Mouse (Mus musculus) embryonic facial prominence, embryonic 11.5 days (tissue): Measurements from ENCODE around the gene Cebpz. TPM values are rescaled to one million over a fixed set of nuclear protein-coding genes. Genes with fewer than 3 reads are reported as not detected.
A peak's percentile ranks its signal among the peaks of the same experiment; 100 is the strongest.

Experiments
- ATAC-seq: fragments of 200-750 bp; cut with Nextera tagmentation; replicated peaks from 2 replicates; pipeline ENCODE4 v1.8.0; 2017; ENCODE audit warnings: low read depth; ENCODE audit not compliant: insufficient number of reproducible peaks, low FRiP score, low TSS enrichment
- DNase-seq: peaks from one replicate; pipeline ENCODE4 v3.0.0-alpha.2; 2015; ENCODE audit warnings: low spot score
- H3K27ac ChIP-seq: fragments of 300-500 bp; sonication (generic); replicated peaks from 2 replicates; pipeline ENCODE4 v1.5.1; 2014; ENCODE audit warnings: mild to moderate bottlenecking, low read depth, low read length, control low read depth
- H3K27me3 ChIP-seq: fragments of 300-500 bp; sonication (generic); 2 replicates; pipeline ENCODE4 v1.6.1; 2014; ENCODE audit warnings: mild to moderate bottlenecking, low read length, moderate library complexity, mixed read lengths; ENCODE audit not compliant: control insufficient read depth, insufficient read depth
- H3K36me3 ChIP-seq: fragments of 300-500 bp; sonication (generic); replicated peaks from 2 replicates; pipeline ENCODE4 v1.6.1; 2014; ENCODE audit warnings: low read depth, mild to moderate bottlenecking, low read length, moderate library complexity, mixed read lengths; ENCODE audit not compliant: control insufficient read depth, insufficient read depth
- H3K4me1 ChIP-seq: fragments of 300-500 bp; sonication (generic); 2 replicates; pipeline ENCODE4 v1.6.1; 2014; ENCODE audit warnings: low read length, mixed read lengths; ENCODE audit not compliant: control insufficient read depth, insufficient read depth
- H3K4me2 ChIP-seq: fragments of 300-500 bp; sonication (generic); 2 replicates; pipeline ENCODE4 v1.6.1; 2014; ENCODE audit warnings: low read depth, mild to moderate bottlenecking, control low read depth, low read length, moderate library complexity
- H3K4me3 ChIP-seq: fragments of 300-500 bp; sonication (generic); 2 replicates; pipeline ENCODE4 v1.5.1; 2014; ENCODE audit warnings: low read depth, low read length, control low read depth
- H3K9ac ChIP-seq: fragments of 300-500 bp; sonication (generic); replicated peaks from 2 replicates; pipeline ENCODE4 v1.6.1; 2014; ENCODE audit warnings: mild to moderate bottlenecking, control low read depth, low read length
- H3K9me3 ChIP-seq: fragments of 300-500 bp; sonication (generic); replicated peaks from 2 replicates; pipeline ENCODE4 v1.6.1; 2016; ENCODE audit warnings: mild to moderate bottlenecking, low read length, inconsistent platforms, mixed read lengths; ENCODE audit not compliant: control insufficient read depth
- WGBS: fragments of 180-500 bp; shearing (Covaris S2); extraction: QIAGEN DNeasy Blood & Tissue Kit; methylation state at CpG from one replicate; pipeline ENCODE4 v1.1.7; 2014; 5-methylcytosine and 5-hydroxymethylcytosine counted together
- polyA plus RNA-seq: library from polyadenylated mRNA; unstranded; fragments of >200 nt; fragmentation: Nextera tagmentation; extraction: Ambion mirVana; gene quantifications from 2 replicates; pipeline ENCODE4 v1.2.1, GENCODE M21; 2014

The Cebpz gene
- 57.6 and 69.3 TPM in 2 replicates for polyA plus RNA-seq

- no peaks in the 10 kb centered on the region for H3K27me3 ChIP-seq
- no peaks in the 10 kb centered on the region; the same call in 1 of the 2 replicates for H3K36me3 ChIP-seq
- no peak within 1 kb of the TSS for H3K27ac ChIP-seq
- under 1% methylated on average over 45 of the region's 45 CpGs for WGBS
- H3K9me3 ChIP-seq = no peaks in the 10 kb centered on the region
- H3K4me1 ChIP-seq = no peaks in the 10 kb centered on the region
- peak; percentile 98 for ATAC-seq
- H3K4me2 ChIP-seq = peak within 1 kb of the TSS; percentile 62
- peak within 1 kb of the TSS; percentile 87 for H3K4me3 ChIP-seq
- peak; percentile 100 for DNase-seq
- H3K9ac ChIP-seq = peak within 1 kb of the TSS; percentile 75
Observed at GRCm38 (mm10) chr17:78936466-78937228, at the start of gene Cebpz, which contains the start of gene Ndufaf7. TSS of gene Cebpz (minus strand) at chr17:78937066. TSS of gene Ndufaf7 (plus strand) at chr17:78937136.

GRCm38 (mm10) chr17:78983736-78984135 is 46.9 kb upstream of the Cebpz start:
- 88% methylated on average over 3 of the region's 3 CpGs for WGBS
- Histone ChIP-seq H3K9me3 (no peaks in the 10 kb centered on the region), H3K27me3 (no peaks in the 10 kb centered on the region), H3K36me3 (no peaks in the 10 kb centered on the region; the same call in 1 of the 2 replicates), H3K27ac (no peak overlapping the region), H3K4me1 (no peaks in the 10 kb centered on the region), H3K4me3 (no peak overlapping the region), H3K4me2 (no peak overlapping the region), H3K9ac (no peak overlapping the region)
- DNase-seq (no peak), ATAC-seq (no peak)

- Histone ChIP-seq H3K4me2 (no peak overlapping the region), H3K9me3 (no peaks in the 10 kb centered on the region), H3K27ac (no peak overlapping the region), H3K36me3 (no peaks in the 10 kb centered on the region; the same call in 1 of the 2 replicates), H3K4me3 (no peak overlapping the region), H3K4me1 (no peaks in the 10 kb centered on the region), H3K27me3 (no peaks in the 10 kb centered on the region), H3K9ac (no peak overlapping the region)
- WGBS = 94% methylated on average over 8 of the region's 8 CpGs
- no peak for DNase-seq
- no peak for ATAC-seq
Observed at GRCm38 (mm10) chr17:78983166-78983565, 46.3 kb upstream of the Cebpz start.

GRCm38 (mm10) chr17:78968500-78968899 is 31.6 kb upstream of the Cebpz start:
- 75% methylated on average over 3 of the region's 3 CpGs for WGBS
- H3K4me2 ChIP-seq = no peak overlapping the region
- no peaks in the 10 kb centered on the region for H3K9me3 ChIP-seq
- H3K27me3 ChIP-seq = no peaks in the 10 kb centered on the region
- no peaks in the 10 kb centered on the region for H3K4me1 ChIP-seq
- H3K9ac ChIP-seq = no peak overlapping the region
- H3K27ac ChIP-seq = no peak overlapping the region
- ATAC-seq (no peak), DNase-seq (no peak)
- H3K4me3 ChIP-seq = no peak overlapping the region
- no peaks in the 10 kb centered on the region for H3K36me3 ChIP-seq

GRCm38 (mm10) chr17:78966092-78966883 is 29.4 kb upstream of the Cebpz start:
- Histone ChIP-seq H3K4me3 (no peak overlapping the region), H3K9me3 (no peaks in the 10 kb centered on the region), H3K9ac (no peak overlapping the region), H3K4me2 (no peak overlapping the region), H3K27me3 (no peaks in the 10 kb centered on the region), H3K4me1 (no peaks in the 10 kb centered on the region), H3K36me3 (peaks cover 3% of the 10 kb centered on the region; the same call in 1 of the 2 replicates), H3K27ac (no peak overlapping the region)
- 93% methylated on average over 11 of the region's 11 CpGs for WGBS
- DNase-seq (no peak), ATAC-seq (no peak)

GRCm38 (mm10) chr17:78964387-78964786 is 27.5 kb upstream of the Cebpz start:
- H3K27ac ChIP-seq = no peak overlapping the region
- H3K36me3 ChIP-seq = peaks cover 3% of the 10 kb centered on the region; the same call in 1 of the 2 replicates
- H3K27me3 ChIP-seq = no peaks in the 10 kb centered on the region
- no peak overlapping the region for H3K4me3 ChIP-seq
- DNase-seq (no peak), ATAC-seq (no peak)
- H3K9ac ChIP-seq = no peak overlapping the region
- no peak overlapping the region for H3K4me2 ChIP-seq
- H3K9me3 ChIP-seq = no peaks in the 10 kb centered on the region
- 97% methylated on average over 1 of the region's 1 CpGs for WGBS
- no peaks in the 10 kb centered on the region for H3K4me1 ChIP-seq

- Histone ChIP-seq H3K9ac (no peak overlapping the region), H3K4me3 (no peak overlapping the region), H3K4me1 (no peaks in the 10 kb centered on the region), H3K9me3 (no peaks in the 10 kb centered on the region), H3K27ac (no peak overlapping the region), H3K27me3 (no peaks in the 10 kb centered on the region), H3K36me3 (peaks cover 6% of the 10 kb centered on the region; the same call in 1 of the 2 replicates), H3K4me2 (no peak overlapping the region)
- ATAC-seq = no peak
- WGBS = 79% methylated on average over 6 of the region's 6 CpGs
- no peak for DNase-seq
Observed at GRCm38 (mm10) chr17:78959473-78959872, 22.6 kb upstream of the Cebpz start.

GRCm38 (mm10) chr17:78953240-78953639 is 16.4 kb upstream of the Cebpz start:
- no peaks in the 10 kb centered on the region for H3K27me3 ChIP-seq
- H3K9me3 ChIP-seq = no peaks in the 10 kb centered on the region
- DNase-seq = no peak
- H3K27ac ChIP-seq = no peak overlapping the region
- H3K9ac ChIP-seq = no peak overlapping the region
- no peak overlapping the region for H3K4me3 ChIP-seq
- H3K4me1 ChIP-seq = no peaks in the 10 kb centered on the region
- H3K4me2 ChIP-seq = no peak overlapping the region
- peaks cover 3% of the 10 kb centered on the region for H3K36me3 ChIP-seq
- ATAC-seq = no peak
- 88% methylated on average over 8 of the region's 8 CpGs for WGBS
